Mouse (Mus musculus): ENCODE data around the gene Ggps1. TPM values are rescaled to one million over a fixed set of nuclear protein-coding genes. Genes with fewer than 3 reads are reported as not detected.

Ggps1 gene
- polyA plus RNA-seq (2015; fragmentation: Nextera tagmentation; extraction: Ambion mirVana), result 48.4 and 51.4 TPM in 2 replicates

GRCm38 (mm10) chr13:14063013-14063941, at the start of gene Ggps1, which contains the start of gene Arid4b:
Ggps1 (minus strand) TSS chr13:14063488.
Arid4b (plus strand) TSS chr13:14063232.
- H3K4me3 ChIP-seq, result peak within 1 kb of the TSS; percentile 98
- no peaks in the 10 kb centered on the region for H3K27me3 ChIP-seq
- H3K36me3 ChIP-seq, result 0 out of 2 replicates have a peak, but pooled peaks cover 6% of the 10 kb centered on the region
- under 1% methylated on average over 62 of the region's 64 CpGs for WGBS
- H3K4me1 ChIP-seq, result peaks cover 10% of the 10 kb centered on the region; the same call in 1 of the 2 replicates
- peak within 1 kb of the TSS; percentile 99 for H3K27ac ChIP-seq
- peak within 1 kb of the TSS; percentile 98 for H3K9ac ChIP-seq
- peak; percentile 99 for ATAC-seq (ENCODE audit: insufficient number of reproducible peaks, low FRiP score, low TSS enrichment, low read depth)
- peak within 1 kb of the TSS; percentile 62 for H3K4me2 ChIP-seq
- no peaks in the 10 kb centered on the region for H3K9me3 ChIP-seq

GRCm38 (mm10) chr13:14111146-14111545, 47.9 kb upstream of the Ggps1 start:
- Histone ChIP-seq H3K27ac (no peak overlapping the region), H3K9me3 (no peaks in the 10 kb centered on the region), H3K9ac (no peak overlapping the region), H3K27me3 (no peaks in the 10 kb centered on the region), H3K4me1 (no peaks in the 10 kb centered on the region), H3K36me3 (no peaks in the 10 kb centered on the region), H3K4me2 (no peak overlapping the region), H3K4me3 (no peak overlapping the region)
- no peak for ATAC-seq (ENCODE audit: insufficient number of reproducible peaks, low FRiP score, low TSS enrichment, low read depth)
- 54% methylated on average over 1 of the region's 1 CpGs for WGBS

- Histone ChIP-seq H3K4me2 (no peak overlapping the region), H3K27me3 (no peaks in the 10 kb centered on the region), H3K36me3 (no peaks in the 10 kb centered on the region), H3K9ac (no peak overlapping the region), H3K9me3 (no peaks in the 10 kb centered on the region), H3K27ac (no peak overlapping the region), H3K4me1 (no peaks in the 10 kb centered on the region), H3K4me3 (no peak overlapping the region)
- 33% methylated on average over 2 of the region's 2 CpGs for WGBS
- ATAC-seq (ENCODE audit: insufficient number of reproducible peaks, low FRiP score, low TSS enrichment, low read depth), result no peak
Measured at GRCm38 (mm10) chr13:14110154-14110873, 47.0 kb upstream of the Ggps1 start.

GRCm38 (mm10) chr13:14103026-14103425, 39.7 kb upstream of the Ggps1 start:
- H3K36me3 ChIP-seq, result no peaks in the 10 kb centered on the region
- no peak overlapping the region for H3K27ac ChIP-seq
- 59% methylated on average over 1 of the region's 1 CpGs for WGBS
- no peaks in the 10 kb centered on the region for H3K4me1 ChIP-seq
- H3K9me3 ChIP-seq, result no peaks in the 10 kb centered on the region
- H3K27me3 ChIP-seq, result no peaks in the 10 kb centered on the region
- ATAC-seq (ENCODE audit: insufficient number of reproducible peaks, low FRiP score, low TSS enrichment, low read depth), result no peak
- no peak overlapping the region for H3K9ac ChIP-seq
- no peak overlapping the region for H3K4me2 ChIP-seq
- no peak overlapping the region for H3K4me3 ChIP-seq

- no peak overlapping the region for H3K4me2 ChIP-seq
- no peaks in the 10 kb centered on the region for H3K27me3 ChIP-seq
- H3K4me3 ChIP-seq, result no peak overlapping the region
- no peaks in the 10 kb centered on the region for H3K9me3 ChIP-seq
- no peak overlapping the region for H3K27ac ChIP-seq
- no peak for ATAC-seq (ENCODE audit: insufficient number of reproducible peaks, low FRiP score, low TSS enrichment, low read depth)
- 66% methylated on average over 1 of the region's 1 CpGs for WGBS
- H3K36me3 ChIP-seq, result no peaks in the 10 kb centered on the region
- H3K4me1 ChIP-seq, result no peaks in the 10 kb centered on the region
- H3K9ac ChIP-seq, result no peak overlapping the region
Measured at GRCm38 (mm10) chr13:14088669-14089068, 25.4 kb upstream of the Ggps1 start.

- WGBS, result 81% methylated on average over 1 of the region's 1 CpGs
- no peak overlapping the region for H3K4me2 ChIP-seq
- no peaks in the 10 kb centered on the region for H3K9me3 ChIP-seq
- H3K4me1 ChIP-seq, result no peaks in the 10 kb centered on the region
- no peak overlapping the region for H3K9ac ChIP-seq
- no peak overlapping the region for H3K4me3 ChIP-seq
- no peaks in the 10 kb centered on the region for H3K27me3 ChIP-seq
- no peak for ATAC-seq (ENCODE audit: insufficient number of reproducible peaks, low FRiP score, low TSS enrichment, low read depth)
- no peak overlapping the region for H3K27ac ChIP-seq
- H3K36me3 ChIP-seq, result no peaks in the 10 kb centered on the region
Measured at GRCm38 (mm10) chr13:14075326-14075725, 12.0 kb upstream of the Ggps1 start.

GRCm38 (mm10) chr13:14074371-14074770, 11.1 kb upstream of the Ggps1 start:
- Histone ChIP-seq H3K9me3 (no peaks in the 10 kb centered on the region), H3K27ac (no peak overlapping the region), H3K9ac (no peak overlapping the region), H3K4me3 (no peak overlapping the region), H3K27me3 (no peaks in the 10 kb centered on the region), H3K4me2 (no peak overlapping the region), H3K36me3 (no peaks in the 10 kb centered on the region), H3K4me1 (no peaks in the 10 kb centered on the region)
- WGBS, result 77% methylated on average over 1 of the region's 1 CpGs
- ATAC-seq (ENCODE audit: insufficient number of reproducible peaks, low FRiP score, low TSS enrichment, low read depth), result no peak

GRCm38 (mm10) chr13:14069291-14069690, 6.0 kb upstream of the Ggps1 start:
- Histone ChIP-seq H3K4me1 (no peaks in the 10 kb centered on the region), H3K4me3 (no peak overlapping the region), H3K9me3 (no peaks in the 10 kb centered on the region), H3K36me3 (no peaks in the 10 kb centered on the region), H3K27ac (no peak overlapping the region), H3K9ac (no peak overlapping the region), H3K27me3 (no peaks in the 10 kb centered on the region), H3K4me2 (no peak overlapping the region)
- WGBS, result 90% methylated on average over 1 of the region's 1 CpGs
- ATAC-seq (ENCODE audit: insufficient number of reproducible peaks, low FRiP score, low TSS enrichment, low read depth), result no peak

- H3K9ac ChIP-seq, result no peak overlapping the region
- no peak overlapping the region for H3K4me3 ChIP-seq
- H3K27me3 ChIP-seq, result no peaks in the 10 kb centered on the region
- H3K4me2 ChIP-seq, result no peak overlapping the region
- no peaks in the 10 kb centered on the region for H3K9me3 ChIP-seq
- H3K36me3 ChIP-seq, result no peaks in the 10 kb centered on the region
- ATAC-seq (ENCODE audit: insufficient number of reproducible peaks, low FRiP score, low TSS enrichment, low read depth), result no peak
- no peak overlapping the region for H3K27ac ChIP-seq
- H3K4me1 ChIP-seq, result no peaks in the 10 kb centered on the region
Measured at GRCm38 (mm10) chr13:14068035-14068434, 4.7 kb upstream of the Ggps1 start.

- Histone ChIP-seq H3K4me1 (peaks cover 9% of the 10 kb centered on the region; the same call in 1 of the 2 replicates), H3K4me2 (no peak overlapping the region), H3K36me3 (no peaks in the 10 kb centered on the region), H3K27ac (no peak overlapping the region), H3K9me3 (no peaks in the 10 kb centered on the region), H3K27me3 (no peaks in the 10 kb centered on the region), H3K9ac (no peak overlapping the region), H3K4me3 (no peak overlapping the region)
- 90% methylated on average over 1 of the region's 1 CpGs for WGBS
- no peak for ATAC-seq (ENCODE audit: insufficient number of reproducible peaks, low FRiP score, low TSS enrichment, low read depth)
Measured at GRCm38 (mm10) chr13:14065701-14066100, 2.4 kb upstream of the Ggps1 start.

- peak overlapping the region; percentile 99; the same call in 1 of the 2 replicates for H3K27ac ChIP-seq
- H3K4me2 ChIP-seq, result peak overlapping the region; percentile 59
- H3K36me3 ChIP-seq, result no peaks in the 10 kb centered on the region
- H3K4me3 ChIP-seq, result peak overlapping the region; percentile 98
- WGBS, result 6% methylated on average over 9 of the region's 9 CpGs
- no peak for ATAC-seq (ENCODE audit: insufficient number of reproducible peaks, low FRiP score, low TSS enrichment, low read depth)
- no peaks in the 10 kb centered on the region for H3K27me3 ChIP-seq
- no peaks in the 10 kb centered on the region for H3K9me3 ChIP-seq
- peak overlapping the region; percentile 98; the same call in 1 of the 2 replicates for H3K9ac ChIP-seq
- peaks cover 10% of the 10 kb centered on the region; the same call in 1 of the 2 replicates for H3K4me1 ChIP-seq
Measured at GRCm38 (mm10) chr13:14065028-14065380, 1.7 kb upstream of the Ggps1 start.
